Mouse (Mus musculus) spleen, postnatal 10 days (tissue): ENCODE results near the gene Btbd6.

Experiments
- DNase-seq, 2 experiments: peaks; one replicate each; pipeline ENCODE4 v3.0.0; 2021 to 2022; ENCODE audit warnings: low spot score in 2 of 2

The Btbd6 gene

DNA sequence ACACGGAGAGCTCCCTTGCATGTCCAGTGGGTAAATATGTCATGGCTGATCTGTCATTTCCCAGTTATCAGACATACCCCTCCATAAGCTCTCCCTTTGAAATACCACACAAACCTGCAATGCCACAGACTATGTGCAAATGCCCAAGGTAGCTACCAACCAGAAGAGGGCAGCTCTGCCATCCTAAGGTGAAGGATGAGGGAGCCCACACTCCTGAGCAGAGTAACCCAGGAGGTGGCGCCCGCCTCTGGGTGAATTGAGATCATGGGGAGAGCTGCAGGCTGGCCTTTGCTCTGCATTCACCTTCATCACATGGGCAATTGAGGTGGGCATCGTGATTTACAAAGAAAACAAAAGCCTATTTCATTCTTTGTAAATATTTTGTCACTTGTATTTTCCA, 28.7 kb downstream of the Btbd6 start:
- DNase-seq: peak in 1 of 2 experiments; percentile 82

DNA sequence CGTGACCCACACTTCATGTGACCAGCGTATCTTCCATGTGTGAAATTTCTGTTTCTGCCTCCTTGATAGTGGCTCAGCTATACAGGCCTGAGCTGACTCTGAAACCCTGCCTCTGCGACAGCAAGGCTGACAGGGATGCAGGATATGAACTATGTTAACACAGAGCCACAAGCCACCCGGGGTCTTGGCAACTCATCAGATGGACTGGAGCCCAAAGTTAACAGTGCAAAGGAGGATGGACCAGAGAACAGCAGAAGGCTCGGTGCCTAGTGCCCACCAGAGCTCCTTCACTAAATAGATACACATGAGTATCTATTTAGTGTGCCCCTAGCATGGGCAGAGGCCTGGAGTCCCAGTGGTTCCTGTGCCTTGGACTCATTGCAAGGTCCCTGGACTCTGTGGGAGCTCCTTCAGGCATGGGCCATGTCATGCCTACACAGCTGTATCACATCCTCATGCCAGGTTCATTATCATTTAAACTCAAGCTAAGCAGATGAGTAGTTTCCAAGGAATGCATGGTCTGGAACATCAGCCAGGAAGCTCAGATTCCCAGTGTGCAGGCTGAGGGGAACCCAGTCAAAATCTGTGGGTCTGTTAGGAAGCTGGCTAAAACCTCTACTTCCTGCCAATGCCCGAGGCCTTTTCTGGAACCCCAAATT, 35.5 kb downstream of the Btbd6 start:
- no peak for DNase-seq

DNA sequence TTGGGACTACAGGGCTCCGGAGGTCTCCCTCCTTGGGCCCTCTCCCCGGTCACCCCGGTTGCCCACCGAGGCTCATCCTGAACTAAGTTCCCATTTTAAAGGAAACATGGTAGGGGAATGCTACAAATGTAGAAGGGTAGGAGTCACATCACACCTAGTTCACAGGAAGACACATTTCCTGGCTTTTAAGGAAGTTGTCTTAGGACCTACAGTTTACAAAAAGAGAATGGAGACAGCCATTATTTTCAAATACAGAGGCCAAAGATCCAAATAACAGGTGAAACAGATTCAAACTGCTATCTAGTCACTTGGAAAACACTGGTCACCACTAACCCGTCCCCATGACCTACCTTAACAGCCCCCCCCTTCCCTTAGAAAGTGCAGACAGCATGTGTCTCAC, 36.2 kb downstream of the Btbd6 start:
- no peak for DNase-seq

DNA sequence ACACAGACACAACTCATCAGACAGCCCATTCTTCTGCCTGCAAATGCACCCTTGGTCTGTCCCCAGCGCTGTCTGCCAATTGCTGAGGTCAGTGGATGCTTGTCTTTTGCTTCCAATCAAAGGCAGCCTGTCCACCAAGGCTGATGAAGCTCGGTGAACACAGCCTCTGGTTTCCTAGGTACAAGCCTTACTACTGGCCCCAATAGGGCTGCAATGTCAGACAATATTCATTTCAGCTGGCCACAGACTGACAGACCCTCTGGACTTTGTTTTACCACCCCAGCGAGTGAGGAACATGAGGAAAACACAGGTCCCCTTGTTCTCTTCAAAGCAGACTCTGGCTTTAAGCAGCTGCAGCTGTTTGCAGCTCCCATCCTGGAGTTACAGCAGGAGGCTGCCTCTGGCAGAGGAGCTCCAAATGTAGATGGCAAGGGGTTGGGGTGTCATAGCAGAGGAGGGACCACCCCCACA, 36.8 kb downstream of the Btbd6 start:
- no peak for DNase-seq

DNA sequence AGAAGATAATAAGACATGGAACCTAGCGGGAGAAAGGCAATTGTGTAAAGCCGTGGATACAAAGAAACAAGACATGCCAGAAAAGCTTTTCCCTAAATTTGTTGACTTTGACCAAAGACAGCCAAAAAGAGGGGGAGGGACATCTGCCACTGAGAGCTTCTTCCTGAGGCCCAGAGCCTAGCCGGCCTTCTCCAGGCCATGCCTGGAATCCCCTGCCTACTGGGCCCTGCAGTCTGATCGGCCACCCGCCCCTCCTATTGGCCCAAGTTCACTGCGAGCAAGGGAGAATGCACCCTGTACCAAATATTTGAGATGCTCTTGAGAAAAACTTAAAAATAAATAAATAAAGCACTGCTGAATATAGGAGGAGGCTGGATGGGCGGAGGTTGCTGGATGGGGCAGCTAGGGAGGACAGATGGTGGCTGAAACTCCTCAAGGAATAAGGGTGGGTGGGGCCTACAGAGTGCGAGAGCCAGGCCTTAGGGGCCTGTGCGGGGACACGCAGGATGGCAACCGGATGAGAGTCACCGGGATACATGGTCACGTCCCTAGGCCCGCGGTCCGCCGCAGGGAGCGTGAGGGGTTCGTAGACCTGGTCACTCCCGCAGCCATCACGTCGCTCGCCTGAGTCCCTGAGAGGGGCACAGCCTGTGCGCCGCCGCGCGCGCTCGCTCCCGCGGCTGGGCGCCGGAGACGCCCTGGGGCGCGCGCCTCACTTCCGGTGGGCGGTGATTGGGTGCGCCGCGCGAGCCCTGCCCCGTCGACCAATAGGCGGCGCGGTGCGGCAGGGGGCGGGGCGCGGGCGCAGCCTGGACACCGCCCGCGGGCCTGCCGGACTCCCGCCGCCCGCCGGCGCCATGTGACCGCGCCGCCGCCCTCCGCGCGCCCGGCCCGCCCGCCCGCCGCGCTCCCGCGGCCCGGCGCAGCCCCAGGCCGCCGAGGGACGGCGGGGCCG, 37.6 kb downstream of the Btbd6 start, which contains the start of gene Pacs2:
TSS of gene Pacs2 (plus strand) at position 905 of the 955 bp plus-strand sequence.
- peak; percentile 90 to 97 for DNase-seq

DNA sequence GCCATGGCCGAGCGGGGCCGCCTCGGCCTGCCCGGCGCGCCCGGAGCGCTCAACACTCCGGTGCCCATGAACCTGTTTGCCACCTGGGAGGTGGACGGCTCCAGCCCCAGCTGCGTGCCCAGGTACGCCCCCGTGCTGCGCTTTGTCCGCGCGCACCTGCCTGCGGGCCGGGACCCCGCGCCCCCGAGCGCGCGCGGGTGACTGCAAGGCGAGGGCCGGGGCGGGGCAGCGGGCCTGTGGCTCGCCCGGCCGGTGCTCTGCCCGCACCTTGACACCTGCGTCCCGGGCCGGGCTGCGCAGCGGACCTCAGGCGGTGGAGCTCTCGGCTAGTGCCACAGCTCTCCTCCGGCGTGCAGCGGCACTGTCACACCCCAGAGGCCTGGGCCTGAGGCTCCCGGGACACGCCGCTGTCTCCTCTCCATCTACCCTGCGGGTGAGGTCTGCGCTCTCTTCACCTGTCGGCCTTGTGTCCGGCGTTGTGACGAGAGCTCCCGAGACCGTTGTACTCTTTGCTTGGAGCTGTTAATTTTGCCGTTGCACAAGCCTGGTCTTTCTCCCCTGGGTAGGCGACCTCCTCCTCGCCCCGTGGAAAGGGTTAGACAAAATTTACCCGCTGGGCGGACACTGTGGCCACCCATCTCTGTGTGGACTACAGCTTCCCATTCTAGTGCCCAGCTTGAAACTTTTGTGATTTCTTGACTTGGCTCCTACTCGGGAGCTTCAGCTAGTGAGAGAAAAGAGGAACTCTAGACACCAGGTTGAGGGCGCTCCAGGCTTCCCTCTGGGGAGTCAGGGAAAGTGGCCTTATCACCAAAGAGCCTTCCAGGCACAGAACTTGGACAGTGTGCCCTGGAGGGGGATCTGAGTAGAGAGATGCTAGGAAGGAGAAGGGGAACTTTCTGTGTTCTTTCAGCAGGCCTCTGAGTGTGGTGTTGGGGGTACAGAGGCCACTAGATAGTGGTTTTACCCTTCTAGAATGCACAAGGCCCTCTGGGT, 38.6 kb downstream of the Btbd6 start:
- DNase-seq: peak; percentile 70 to 76

DNA sequence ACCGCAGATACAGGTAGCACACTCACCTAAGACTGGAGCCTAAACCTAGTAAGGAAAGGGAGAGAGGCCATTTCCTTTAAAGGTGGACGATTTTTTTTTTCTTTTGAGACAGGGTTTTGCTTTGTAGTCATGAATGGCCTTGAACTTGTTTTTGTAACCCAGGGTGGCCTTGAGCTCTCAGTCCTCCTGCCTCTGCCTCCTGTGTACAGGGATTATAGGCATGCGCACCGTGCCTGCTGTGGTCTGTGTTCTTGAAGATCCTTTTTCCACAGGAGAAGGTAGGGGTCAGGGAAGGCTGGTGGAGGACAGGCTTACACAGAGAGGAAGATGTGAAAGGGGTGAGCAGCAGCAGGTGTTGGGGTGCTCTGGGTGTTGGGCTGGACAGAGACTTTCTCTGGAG, 39.7 kb downstream of the Btbd6 start:
- no peak for DNase-seq

DNA sequence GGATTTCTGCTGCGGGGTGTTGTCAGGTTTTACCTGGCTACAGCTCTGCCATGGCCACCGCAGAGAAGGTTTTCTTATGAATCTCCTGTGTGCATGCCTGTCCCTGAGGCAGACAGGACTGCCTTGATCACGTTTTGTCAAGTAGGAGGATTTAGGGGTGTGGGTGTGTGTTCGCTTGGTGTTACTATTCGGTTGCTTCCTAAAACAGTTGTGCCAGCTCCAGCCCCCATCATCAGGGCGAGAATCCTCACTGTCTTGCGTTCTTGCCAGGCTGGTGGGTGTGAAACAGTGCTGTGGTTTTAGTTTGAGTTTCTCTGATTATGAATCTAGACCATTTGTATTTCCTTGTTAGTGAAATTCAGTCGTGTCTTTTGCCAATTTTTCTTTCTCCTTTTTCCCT, 40.7 kb downstream of the Btbd6 start:
- no peak for DNase-seq

DNA sequence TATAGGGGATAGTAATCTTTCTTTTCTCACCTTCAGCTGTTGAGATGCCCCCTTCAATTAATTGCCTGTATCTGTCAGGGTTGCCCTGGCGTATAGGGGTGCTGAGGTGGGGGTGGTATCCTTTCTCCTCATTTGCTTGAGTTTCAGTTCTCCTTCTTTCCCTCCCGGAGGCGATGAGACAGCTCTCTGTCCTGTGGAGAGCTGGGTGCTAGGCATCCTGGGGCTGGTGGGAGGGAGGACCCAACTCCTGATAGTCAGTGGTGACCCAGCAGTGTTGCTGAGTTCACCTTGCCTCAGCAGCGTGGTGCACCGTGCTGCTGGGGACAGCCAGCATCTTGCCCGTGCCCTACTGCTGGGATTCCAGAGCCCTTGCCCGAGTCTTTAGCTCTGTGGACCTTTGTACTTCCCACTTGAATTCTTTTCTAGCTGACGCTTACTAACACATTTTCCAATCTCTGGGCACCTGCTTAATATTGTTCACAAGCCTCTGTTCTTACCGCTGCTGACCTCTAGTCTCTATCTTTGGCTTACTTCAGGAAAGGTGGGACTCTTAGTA, 41.2 kb downstream of the Btbd6 start:
- no peak for DNase-seq

DNA sequence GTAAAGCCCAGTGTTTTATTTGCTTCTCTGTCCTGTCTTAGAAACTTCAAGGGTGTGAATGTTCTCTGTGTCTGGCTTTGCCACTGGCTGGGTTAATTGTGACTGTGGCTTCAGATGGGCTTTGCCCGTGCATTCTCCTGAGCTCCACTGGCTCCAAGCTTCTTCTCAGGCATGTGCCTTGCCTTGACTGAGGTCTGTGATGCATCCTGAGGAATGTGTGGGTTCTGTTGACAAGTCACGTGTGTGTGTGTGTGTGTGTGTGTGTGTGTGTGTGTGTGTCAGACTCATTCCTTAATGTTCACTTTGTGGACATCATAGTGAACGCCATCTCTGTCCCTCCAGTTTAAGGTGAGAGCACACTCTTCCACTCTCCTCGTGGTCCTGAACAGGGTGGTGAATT, 42.5 kb downstream of the Btbd6 start:
- no peak for DNase-seq

DNA sequence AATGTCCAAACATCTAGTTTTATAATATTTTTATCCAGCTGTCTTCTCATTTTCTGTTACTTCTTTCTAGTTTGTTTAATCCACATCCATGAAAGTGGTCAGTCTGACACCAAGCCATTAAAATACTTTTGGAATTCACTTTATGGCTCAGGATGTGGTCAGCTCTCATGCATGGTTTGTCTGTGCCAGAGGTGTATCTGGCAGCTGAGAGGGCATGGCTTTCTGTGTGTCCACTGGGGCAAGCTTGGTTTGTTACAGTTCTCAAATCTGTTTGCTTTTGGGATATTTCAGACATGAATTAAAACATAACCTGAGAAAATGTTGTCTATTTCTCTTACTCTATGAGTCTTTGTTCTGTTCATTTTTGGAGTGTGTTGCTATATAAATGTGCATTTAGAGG, 45.2 kb downstream of the Btbd6 start:
- DNase-seq: no peak

DNA sequence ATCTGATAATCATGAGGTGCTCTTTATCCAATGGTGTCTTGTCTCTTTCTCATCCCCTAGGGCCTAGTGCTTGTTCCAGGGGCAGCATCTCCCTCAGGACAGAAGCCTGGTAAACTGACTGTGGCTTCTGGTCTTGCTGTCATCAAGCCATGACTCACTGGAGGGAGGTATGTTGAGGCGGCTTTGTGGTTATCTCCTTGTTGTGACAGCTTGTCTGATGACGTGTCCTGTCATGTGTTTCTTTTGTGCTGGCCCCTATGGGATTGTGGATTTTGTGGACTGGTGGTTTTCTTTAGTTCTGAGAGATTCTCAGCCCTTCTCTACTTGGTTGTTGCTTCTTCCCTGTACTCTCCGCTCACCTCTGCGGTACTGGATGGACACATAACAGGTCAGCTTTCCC, 46.8 kb downstream of the Btbd6 start:
- no peak for DNase-seq

DNA sequence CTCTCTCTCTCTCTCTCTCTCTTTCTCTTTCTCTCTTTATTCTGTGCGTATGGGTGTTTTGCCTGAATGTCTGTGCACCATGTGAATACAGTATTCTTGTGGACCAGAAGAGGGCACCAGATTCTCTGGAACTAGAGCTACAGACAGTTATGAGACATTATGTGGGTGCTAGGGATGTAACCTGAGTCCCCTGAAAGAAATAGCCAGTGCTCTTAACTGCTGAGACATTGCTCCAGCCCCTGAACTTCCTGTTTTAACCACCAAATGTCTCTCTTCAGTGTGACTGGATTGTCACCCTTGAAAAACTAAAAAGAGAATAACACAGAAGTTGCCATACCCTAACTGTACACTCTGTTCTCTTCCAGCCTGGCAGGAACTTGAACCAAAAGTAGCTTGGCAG, 50.3 kb downstream of the Btbd6 start:
- DNase-seq: no peak

DNA sequence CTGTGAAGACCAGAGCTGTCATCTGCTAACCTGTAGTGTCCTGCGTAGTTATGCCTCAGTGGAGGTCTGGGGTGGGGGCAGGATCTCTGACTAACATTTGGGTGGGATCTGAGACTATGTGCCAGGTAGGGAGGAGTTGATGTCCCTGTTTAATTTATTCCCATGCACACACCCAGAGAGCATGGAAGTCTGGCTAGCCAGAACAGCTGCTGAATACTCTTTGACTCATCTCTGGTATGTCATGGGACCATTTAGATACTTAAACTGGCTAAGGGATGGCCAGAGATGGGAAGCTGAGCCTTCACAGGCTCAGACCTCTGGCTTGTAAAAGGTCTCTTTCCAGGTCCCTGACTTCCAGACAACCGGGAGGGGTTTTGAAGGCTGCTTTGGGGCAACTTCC, 51.2 kb downstream of the Btbd6 start:
- DNase-seq: no peak

DNA sequence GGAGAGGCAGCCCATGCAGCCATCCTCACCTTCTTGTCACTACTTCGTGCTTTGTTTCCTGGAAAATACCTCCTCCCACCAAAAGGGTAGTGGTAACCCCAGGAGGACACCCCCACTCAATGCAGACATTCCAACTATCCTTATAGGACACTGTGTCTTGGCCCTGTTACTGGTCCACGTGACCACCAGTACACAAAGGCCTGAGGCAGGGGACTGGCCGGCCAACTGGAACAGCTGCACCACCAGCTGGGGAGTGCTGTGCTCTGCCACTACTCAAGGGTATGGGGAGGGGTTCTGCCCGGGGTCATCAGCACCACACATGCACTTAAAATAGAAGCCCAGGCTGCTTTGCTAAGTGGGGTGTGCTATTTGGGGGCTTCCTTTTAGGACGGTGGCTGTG, 51.8 kb downstream of the Btbd6 start:
- no peak for DNase-seq
